Mouse (Mus musculus) left cerebral cortex, adult 18-20 months (tissue): ENCODE measurements around the gene Sdr9c7. TPM values are rescaled to one million over a fixed set of nuclear protein-coding genes. Genes with fewer than 3 reads are reported as not detected.

ENCODE experiments used
- DNase-seq, 2 experiments: peaks; one replicate each; pipeline ENCODE4 v3.0.0; 2021 to 2022; ENCODE audit warnings: low spot score in 2 of 2, mixed read lengths in 1 of 2
- total RNA-seq, 2 experiments: library from RNA; stranded (reverse); gene quantifications; 2 replicates each; pipeline ENCODE4 v1.2.3; 2021

Sdr9c7 gene
- total RNA-seq, 2 experiments from 2014 or later, result not detected

DNA sequence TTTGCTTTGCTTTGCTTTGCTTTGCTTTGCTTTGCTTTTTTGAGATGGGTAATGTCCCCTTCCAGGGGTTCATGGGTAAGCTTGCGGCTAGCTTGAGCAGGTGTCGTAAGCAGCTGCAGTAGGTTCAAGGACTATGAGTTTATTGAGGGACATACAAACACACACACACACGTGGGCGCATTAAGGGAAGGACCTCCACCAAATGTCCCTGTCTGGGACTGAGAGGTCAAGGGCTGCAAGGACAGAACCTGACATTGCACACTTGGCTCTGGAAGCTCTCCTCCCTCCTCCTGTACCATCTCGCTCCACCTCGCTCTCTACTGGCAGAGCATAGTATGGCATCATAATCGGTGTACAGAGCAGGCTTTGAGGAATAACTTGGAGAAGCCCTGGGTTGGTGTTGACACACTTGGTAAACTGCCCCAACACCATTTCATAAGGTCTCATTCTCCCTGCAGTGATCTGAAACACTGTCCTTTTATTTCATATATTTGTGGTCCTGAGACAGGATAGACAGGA lies 60.9 kb downstream of the Sdr9c7 start:
- DNase-seq, result no peak

Other genes starting within 250 kb of the Sdr9c7 start
- gene Nemp1, start 231.6 kb upstream of the Sdr9c7 start, total RNA-seq, result 1 to 10 TPM; 4.6 to 5.1 TPM
- 10 to 100 TPM; 58.2 to 71.7 TPM for gene Nab2, start 229.9 kb upstream of the Sdr9c7 start, total RNA-seq
- gene Myo1a, start 193.3 kb upstream of the Sdr9c7 start, total RNA-seq, result under 1 TPM; 0.77 to 0.88 TPM
- gene Tac2, start 174.0 kb upstream of the Sdr9c7 start, total RNA-seq, result 10 to 100 TPM; 16.4 to 17.1 TPM
- 1 to 10 TPM; 9.6 to 9.9 TPM for gene Zbtb39, start 159.0 kb upstream of the Sdr9c7 start, total RNA-seq
- gene Gpr182, start 146.8 kb upstream of the Sdr9c7 start, total RNA-seq, result 1 to 10 TPM; 1.5 to 2.2 TPM
- gene Rdh1, start 138.8 kb upstream of the Sdr9c7 start, total RNA-seq, result under 1 TPM in 1 of 2 experiments, not detected in 1; 0.19 TPM
- not detected for gene Rdh16f1, start 138.7 kb upstream of the Sdr9c7 start, total RNA-seq
- gene Rdh9, start 122.1 kb upstream of the Sdr9c7 start, total RNA-seq, result under 1 TPM; 0.30 to 0.65 TPM
- gene Rdh16, start 97.4 kb upstream of the Sdr9c7 start, total RNA-seq, result under 1 TPM; 0.23 to 0.28 TPM
- not detected for gene Rdh19, start 48.6 kb upstream of the Sdr9c7 start, total RNA-seq
- not detected for gene Rdh16f2, start 32.0 kb upstream of the Sdr9c7 start, total RNA-seq
- gene Rdh7, start 9.7 kb upstream of the Sdr9c7 start, total RNA-seq, result not detected
- gene Hsd17b6, start 109.1 kb downstream of the Sdr9c7 start, total RNA-seq, result not detected
- gene Prim1, start 116.7 kb downstream of the Sdr9c7 start, total RNA-seq, result 1 to 10 TPM; 8.9 to 9.1 TPM
- gene Naca, start 137.1 kb downstream of the Sdr9c7 start, total RNA-seq, result 100 to 1,000 TPM; 337 to 359 TPM
- gene Ptges3, start 160.4 kb downstream of the Sdr9c7 start, total RNA-seq, result 100 to 1,000 TPM; 137 to 142 TPM
- 1,000 to 10,000 TPM; 1,718 to 1,797 TPM for gene Atp5b, start 184.8 kb downstream of the Sdr9c7 start, total RNA-seq
- 10 to 100 TPM; 40.3 to 40.4 TPM for gene Baz2a, start 193.1 kb downstream of the Sdr9c7 start, total RNA-seq